Mouse (Mus musculus) retina, adult 2 months (tissue): ENCODE data around the gene Cdk5r1.
"Not testable (repeated sequence)": the region's sequence is repeated elsewhere in the genome, so short reads cannot be mapped to it uniquely, and the experiment has no call there.

Experiments used
- DNase-seq: peaks from one replicate; pipeline ENCODE4 v3.0.0-alpha.2; 2012; ENCODE audit warnings: low read depth, low spot score

Cdk5r1 gene

GRCm38 (mm10) chr11:80476222-80477189 is at the start of gene Cdk5r1:
Cdk5r1 (plus strand) TSS chr11:80477023.
- DNase-seq, result peak; percentile 86

GRCm38 (mm10) chr11:80428381-80429008 is 48.3 kb upstream of the Cdk5r1 start, which contains the start of gene Psmd11:
Psmd11 (plus strand) TSS chr11:80428615.
- peak; percentile 89 for DNase-seq

GRCm38 (mm10) chr11:80429009-80429475 is 47.8 kb upstream of the Cdk5r1 start:
- DNase-seq, result no peak

GRCm38 (mm10) chr11:80429500-80430166 is 47.2 kb upstream of the Cdk5r1 start:
- no peak for DNase-seq

GRCm38 (mm10) chr11:80430366-80430910 is 46.4 kb upstream of the Cdk5r1 start:
- no peak for DNase-seq

- DNase-seq, result no peak
These were observed 29.9 kb upstream of the Cdk5r1 start for GRCm38 (mm10) chr11:80446916-80447315.

GRCm38 (mm10) chr11:80449859-80450258 is 27.0 kb upstream of the Cdk5r1 start:
- no peak for DNase-seq

GRCm38 (mm10) chr11:80452242-80452641 is 24.6 kb upstream of the Cdk5r1 start:
- DNase-seq, result no peak

GRCm38 (mm10) chr11:80453198-80453597 is 23.6 kb upstream of the Cdk5r1 start:
- no peak for DNase-seq

- not testable (repeated sequence) for DNase-seq
These were observed 13.2 kb upstream of the Cdk5r1 start for GRCm38 (mm10) chr11:80463605-80464130.

- DNase-seq, result no peak
These were observed 4.8 kb upstream of the Cdk5r1 start for GRCm38 (mm10) chr11:80471836-80472605.

GRCm38 (mm10) chr11:80474175-80474691 is 2.6 kb upstream of the Cdk5r1 start:
- no peak for DNase-seq

GRCm38 (mm10) chr11:80474846-80475245 is 2.0 kb upstream of the Cdk5r1 start:
- no peak for DNase-seq

- no peak for DNase-seq
These were observed 1.3 kb upstream of the Cdk5r1 start for GRCm38 (mm10) chr11:80475544-80475943.

GRCm38 (mm10) chr11:80477341-80478199 is 747 bp downstream of the Cdk5r1 start:
- DNase-seq, result no peak

- DNase-seq, result no peak
These were observed 2.0 kb downstream of the Cdk5r1 start for GRCm38 (mm10) chr11:80478694-80479412.

- DNase-seq, result no peak
These were observed 2.6 kb downstream of the Cdk5r1 start for GRCm38 (mm10) chr11:80479425-80479824.
